Mouse (Mus musculus) hindbrain, embryonic 10.5 days (tissue): ENCODE measurements around the gene Gna13. TPM values are rescaled to one million over a fixed set of nuclear protein-coding genes. Genes with fewer than 3 reads are reported as not detected.

ENCODE experiments used
- DNase-seq: peaks from one replicate; pipeline ENCODE4 v3.0.0-alpha.2; 2017; ENCODE audit warnings: low spot score
- H3K27ac ChIP-seq: fragments of 300-500 bp; sonication (generic); 2 replicates; pipeline ENCODE4 v1.5.1; 2016; ENCODE audit warnings: mild to moderate bottlenecking, moderate library complexity
- H3K27me3 ChIP-seq: fragments of 300-500 bp; sonication (generic); 2 replicates; pipeline ENCODE4 v1.6.1; 2016; ENCODE audit warnings: mild to moderate bottlenecking; ENCODE audit not compliant: poor library complexity, insufficient read depth, severe bottlenecking
- H3K36me3 ChIP-seq: fragments of 300-500 bp; sonication (generic); 2 replicates; pipeline ENCODE4 v1.6.1; 2016; ENCODE audit warnings: mild to moderate bottlenecking, moderate library complexity
- H3K4me1 ChIP-seq: fragments of 300-500 bp; sonication (generic); replicated peaks from 2 replicates; pipeline ENCODE4 v1.6.1; 2016; ENCODE audit warnings: mild to moderate bottlenecking
- H3K4me3 ChIP-seq: fragments of 300-500 bp; sonication (generic); 2 replicates; pipeline ENCODE4 v1.5.1; 2016; ENCODE audit warnings: mild to moderate bottlenecking, moderate library complexity
- H3K9me3 ChIP-seq: fragments of 300-500 bp; sonication (generic); 2 replicates; pipeline ENCODE4 v1.6.1; 2016; ENCODE audit warnings: mild to moderate bottlenecking, moderate library complexity
- WGBS: fragments of 180-500 bp; shearing (Covaris S2); methylation state at CpG from one replicate; pipeline ENCODE4 v1.1.7; 2016; 5-methylcytosine and 5-hydroxymethylcytosine counted together
- polyA plus RNA-seq: library from polyadenylated mRNA; unstranded; fragments of >200 nt; fragmentation: Nextera tagmentation; extraction: Ambion mirVana; gene quantifications from 2 replicates; pipeline ENCODE4 v1.2.1, GENCODE M21; 2016

Gene Gna13
- polyA plus RNA-seq, 1 experiment from 2014 or later = 15.6 TPM

- WGBS = 91% methylated on average over 9 of the region's 9 CpGs
- peaks cover 59% of the 10 kb centered on the region for H3K36me3 ChIP-seq
- no peak for DNase-seq
Measured at GRCm38 (mm10) chr11:109394758-109395157, 32.1 kb downstream of the Gna13 start.

GRCm38 (mm10) chr11:109395291-109395690 is 32.7 kb downstream of the Gna13 start:
- peaks cover 63% of the 10 kb centered on the region for H3K36me3 ChIP-seq
- WGBS = 94% methylated on average over 9 of the region's 9 CpGs
- H3K4me1 ChIP-seq = peaks cover 13% of the 10 kb centered on the region
- H3K4me3 ChIP-seq = no peak overlapping the region
- H3K27ac ChIP-seq = no peak overlapping the region
- no peaks in the 10 kb centered on the region for H3K27me3 ChIP-seq
- H3K9me3 ChIP-seq = no peaks in the 10 kb centered on the region
- no peak for DNase-seq

More at GRCm38 (mm10) chr11:109394758-109395157, 32.1 kb downstream of the Gna13 start:
- H3K9me3 ChIP-seq = no peaks in the 10 kb centered on the region
- peaks cover 13% of the 10 kb centered on the region for H3K4me1 ChIP-seq
- no peak overlapping the region for H3K4me3 ChIP-seq
- H3K27ac ChIP-seq = no peak overlapping the region
- H3K27me3 ChIP-seq = no peaks in the 10 kb centered on the region

GRCm38 (mm10) chr11:109406431-109406830 is 43.8 kb downstream of the Gna13 start:
- WGBS = 87% methylated on average over 5 of the region's 5 CpGs
- no peak for DNase-seq
- Histone ChIP-seq H3K4me3 (no peak overlapping the region), H3K27me3 (no peaks in the 10 kb centered on the region), H3K4me1 (no peaks in the 10 kb centered on the region), H3K9me3 (no peaks in the 10 kb centered on the region), H3K27ac (no peak overlapping the region), H3K36me3 (0 out of 2 replicates have a peak, but pooled peaks cover 2% of the 10 kb centered on the region)

GRCm38 (mm10) chr11:109410197-109410980 is 47.8 kb downstream of the Gna13 start:
- 90% methylated on average over 15 of the region's 15 CpGs for WGBS
- Histone ChIP-seq H3K27ac (no peak overlapping the region), H3K36me3 (no peaks in the 10 kb centered on the region)

GRCm38 (mm10) chr11:109413617-109414016 is 51.0 kb downstream of the Gna13 start, which contains the start of gene 9930022D16Rik:
TSS of gene 9930022D16Rik (plus strand) at chr11:109413917.
- Histone ChIP-seq H3K27me3 (no peaks in the 10 kb centered on the region), H3K4me1 (no peaks in the 10 kb centered on the region), H3K9me3 (no peaks in the 10 kb centered on the region), H3K4me3 (no peak within 1 kb of the TSS), H3K36me3 (no peaks in the 10 kb centered on the region), H3K27ac (no peak within 1 kb of the TSS)
- no peak for DNase-seq
- 92% methylated on average over 6 of the region's 6 CpGs for WGBS

More at GRCm38 (mm10) chr11:109410197-109410980, 47.8 kb downstream of the Gna13 start:
- Histone ChIP-seq H3K4me3 (no peak overlapping the region), H3K9me3 (no peaks in the 10 kb centered on the region), H3K4me1 (no peaks in the 10 kb centered on the region), H3K27me3 (no peaks in the 10 kb centered on the region)
- DNase-seq = no peak

GRCm38 (mm10) chr11:109414802-109415201 is 52.2 kb downstream of the Gna13 start:
- no peak overlapping the region for H3K4me3 ChIP-seq
- 90% methylated on average over 5 of the region's 5 CpGs for WGBS

GRCm38 (mm10) chr11:109416709-109417420 is 54.2 kb downstream of the Gna13 start:
- Histone ChIP-seq H3K4me1 (peaks cover 4% of the 10 kb centered on the region), H3K4me3 (no peak overlapping the region), H3K27me3 (0 out of 2 replicates have a peak, but pooled peaks cover 5% of the 10 kb centered on the region), H3K27ac (no peak overlapping the region), H3K36me3 (no peaks in the 10 kb centered on the region), H3K9me3 (no peaks in the 10 kb centered on the region)
- DNase-seq = no peak
- WGBS = 84% methylated on average over 8 of the region's 8 CpGs

More at GRCm38 (mm10) chr11:109414802-109415201, 52.2 kb downstream of the Gna13 start:
- no peak overlapping the region for H3K27ac ChIP-seq
- no peaks in the 10 kb centered on the region for H3K9me3 ChIP-seq
- no peak for DNase-seq
- peaks cover 1% of the 10 kb centered on the region for H3K4me1 ChIP-seq
- H3K27me3 ChIP-seq = 0 out of 2 replicates have a peak, but pooled peaks cover 2% of the 10 kb centered on the region
- H3K36me3 ChIP-seq = no peaks in the 10 kb centered on the region

GRCm38 (mm10) chr11:109417472-109418040 is 54.9 kb downstream of the Gna13 start:
- H3K36me3 ChIP-seq = no peaks in the 10 kb centered on the region
- peaks cover 4% of the 10 kb centered on the region for H3K4me1 ChIP-seq
- 0 out of 2 replicates have a peak, but pooled peaks cover 5% of the 10 kb centered on the region for H3K27me3 ChIP-seq
- WGBS = 90% methylated on average over 9 of the region's 9 CpGs
- DNase-seq = no peak
- H3K9me3 ChIP-seq = no peaks in the 10 kb centered on the region
- H3K27ac ChIP-seq = no peak overlapping the region
- no peak overlapping the region for H3K4me3 ChIP-seq

- Histone ChIP-seq H3K4me1 (peaks cover 4% of the 10 kb centered on the region), H3K36me3 (no peaks in the 10 kb centered on the region), H3K4me3 (no peak overlapping the region), H3K9me3 (no peaks in the 10 kb centered on the region), H3K27me3 (peaks cover 5% of the 10 kb centered on the region; the same call in 1 of the 2 replicates), H3K27ac (no peak overlapping the region)
- DNase-seq = no peak
- WGBS = 58% methylated on average over 4 of the region's 4 CpGs
Measured at GRCm38 (mm10) chr11:109419461-109419860, 56.8 kb downstream of the Gna13 start.

GRCm38 (mm10) chr11:109419961-109420566 is 57.4 kb downstream of the Gna13 start:
- 46% methylated on average over 16 of the region's 16 CpGs for WGBS
- H3K27me3 ChIP-seq = peaks cover 5% of the 10 kb centered on the region; the same call in 1 of the 2 replicates
- H3K27ac ChIP-seq = no peak overlapping the region
- H3K4me3 ChIP-seq = no peak overlapping the region
- H3K36me3 ChIP-seq = no peaks in the 10 kb centered on the region
- H3K9me3 ChIP-seq = no peaks in the 10 kb centered on the region
- peaks cover 6% of the 10 kb centered on the region for H3K4me1 ChIP-seq
- no peak for DNase-seq

- DNase-seq = no peak
- WGBS = 86% methylated on average over 14 of the region's 14 CpGs
- Histone ChIP-seq H3K27ac (no peak overlapping the region), H3K36me3 (no peaks in the 10 kb centered on the region), H3K4me3 (no peak overlapping the region), H3K9me3 (no peaks in the 10 kb centered on the region), H3K4me1 (peaks cover 11% of the 10 kb centered on the region), H3K27me3 (peaks cover 5% of the 10 kb centered on the region; the same call in 1 of the 2 replicates)
Measured at GRCm38 (mm10) chr11:109420567-109420962, 57.9 kb downstream of the Gna13 start.

- peaks cover 5% of the 10 kb centered on the region; the same call in 1 of the 2 replicates for H3K27me3 ChIP-seq
- H3K9me3 ChIP-seq = no peaks in the 10 kb centered on the region
- DNase-seq = no peak
- H3K4me3 ChIP-seq = no peak overlapping the region
- H3K4me1 ChIP-seq = peaks cover 16% of the 10 kb centered on the region
- 86% methylated on average over 5 of the region's 5 CpGs for WGBS
- no peaks in the 10 kb centered on the region for H3K36me3 ChIP-seq
- no peak overlapping the region for H3K27ac ChIP-seq
Measured at GRCm38 (mm10) chr11:109421205-109421604, 58.6 kb downstream of the Gna13 start.
